Mouse (Mus musculus): ENCODE measurements around the gene Nav2.

Nav2 gene

DNA sequence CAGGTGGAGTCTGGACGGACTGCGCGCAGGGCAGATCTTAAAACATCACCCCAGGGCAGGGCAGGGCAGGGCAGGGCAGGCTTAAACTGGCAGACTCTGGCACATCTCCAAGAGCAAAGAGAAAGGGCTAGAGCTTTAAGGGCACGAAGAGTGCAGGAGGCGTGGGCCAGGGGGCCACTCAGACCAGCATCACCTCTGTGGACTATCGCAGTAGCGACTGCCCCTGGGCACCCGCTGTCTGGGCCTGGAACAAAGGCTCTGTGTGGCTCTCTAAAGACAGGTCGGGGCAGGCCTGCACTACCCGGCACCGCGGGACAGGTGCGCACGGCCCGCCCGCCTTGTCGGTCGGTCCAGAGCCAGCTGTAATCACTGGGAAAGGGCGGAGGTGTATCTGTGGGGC, 491.9 kb downstream of the Nav2 start:
- DNase-seq (ENCODE audit: low spot score): peak; percentile 44

- DNase-seq (ENCODE audit: low spot score): no peak
Measured at GRCm38 (mm10) chr7:49402526-49402925, 494.0 kb downstream of the Nav2 start.

- DNase-seq (ENCODE audit: low spot score): no peak
Measured at GRCm38 (mm10) chr7:49407688-49408087, 499.2 kb downstream of the Nav2 start.

DNA sequence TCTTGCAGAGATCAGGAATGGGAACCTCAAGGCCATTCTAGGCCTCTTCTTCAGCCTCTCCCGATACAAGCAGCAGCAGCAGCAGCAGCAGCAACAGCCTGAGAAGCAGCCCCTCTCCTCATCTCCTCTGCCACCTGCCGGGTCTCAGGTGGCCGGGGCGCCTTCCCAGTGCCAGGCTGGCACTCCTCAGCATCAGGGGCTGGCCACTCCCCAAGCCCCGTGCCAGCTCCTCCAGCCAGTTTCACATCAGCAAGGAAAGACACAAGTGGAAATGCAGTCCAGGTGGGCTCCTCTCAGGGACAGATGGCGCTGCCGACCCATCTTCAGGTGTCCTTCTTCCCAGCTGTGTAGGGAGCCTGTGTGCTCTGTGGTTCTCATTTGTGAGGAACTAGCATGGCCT, 500.1 kb downstream of the Nav2 start:
- DNase-seq (ENCODE audit: low spot score): no peak

GRCm38 (mm10) chr7:49409265-49409664, 500.7 kb downstream of the Nav2 start:
- DNase-seq (ENCODE audit: low spot score): no peak

GRCm38 (mm10) chr7:49410188-49410587, 501.7 kb downstream of the Nav2 start:
- DNase-seq (ENCODE audit: low spot score): no peak

DNA sequence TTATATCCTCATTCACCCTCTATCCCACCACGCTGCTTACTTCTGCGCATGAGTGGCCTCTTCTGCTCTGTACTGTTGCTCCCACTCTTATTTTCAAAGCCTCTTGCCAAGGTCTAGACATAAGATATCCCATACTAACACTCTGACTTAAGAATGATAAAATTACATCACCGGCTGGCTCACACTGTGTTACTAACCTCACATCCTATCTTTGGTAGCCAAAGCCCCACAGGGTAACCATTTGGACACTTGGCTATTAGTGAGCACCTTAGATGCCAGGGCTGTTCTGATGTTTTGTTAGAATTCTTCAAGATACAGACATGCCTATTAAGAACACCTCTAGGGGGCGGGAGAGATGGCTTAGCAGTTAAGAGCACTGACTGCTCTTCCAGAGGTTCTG, 502.4 kb downstream of the Nav2 start:
- DNase-seq (ENCODE audit: low spot score): no peak

- DNase-seq (ENCODE audit: low spot score): no peak
Measured at GRCm38 (mm10) chr7:49411803-49412202, 503.3 kb downstream of the Nav2 start.

DNA sequence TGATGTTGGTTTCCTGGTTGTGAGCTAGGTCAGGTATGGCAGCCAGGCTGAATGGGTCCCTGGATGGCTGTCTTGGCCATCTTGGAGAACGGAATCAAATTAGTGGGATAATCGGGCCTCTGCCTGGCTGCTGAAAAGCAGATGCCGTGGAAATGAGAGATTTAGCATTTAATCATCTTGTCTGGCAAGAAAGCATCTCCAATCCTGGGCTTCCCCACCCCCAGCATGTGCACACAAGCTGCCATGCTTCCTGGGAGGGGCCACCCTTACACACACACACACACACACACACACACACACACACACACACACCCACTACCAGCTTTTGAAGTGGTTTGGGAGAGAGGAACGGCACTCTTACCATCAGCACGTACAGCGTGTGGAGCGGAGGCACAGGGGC, 506.6 kb downstream of the Nav2 start:
- DNase-seq (ENCODE audit: low spot score): no peak

DNA sequence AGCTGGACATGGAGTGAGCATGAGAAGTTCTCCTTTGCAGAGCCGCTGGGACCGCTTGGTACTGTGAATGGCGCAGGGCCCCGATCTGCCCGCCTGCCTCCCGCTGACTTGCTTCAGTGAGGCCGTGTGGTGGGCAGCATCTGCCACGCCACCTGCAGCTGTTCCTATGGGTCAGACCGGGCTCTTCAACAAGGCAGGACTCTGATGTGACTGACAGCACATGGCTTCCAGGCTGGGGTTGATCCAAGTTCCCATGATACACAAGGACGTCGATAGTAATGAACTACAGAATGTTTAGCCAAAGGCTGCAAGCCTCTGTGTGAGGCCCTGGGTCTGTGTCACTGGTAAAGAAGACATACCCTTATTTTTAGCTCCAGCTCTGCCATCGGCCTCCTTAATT, 507.2 kb downstream of the Nav2 start:
- DNase-seq (ENCODE audit: low spot score): no peak

GRCm38 (mm10) chr7:49418841-49419240, 510.3 kb downstream of the Nav2 start:
- no peak for DNase-seq (ENCODE audit: low spot score)

- DNase-seq (ENCODE audit: low spot score): no peak
Measured at GRCm38 (mm10) chr7:49420139-49420802, 511.8 kb downstream of the Nav2 start.

- no peak for DNase-seq (ENCODE audit: low spot score)
Measured at GRCm38 (mm10) chr7:49421261-49421660, 512.7 kb downstream of the Nav2 start.

DNA sequence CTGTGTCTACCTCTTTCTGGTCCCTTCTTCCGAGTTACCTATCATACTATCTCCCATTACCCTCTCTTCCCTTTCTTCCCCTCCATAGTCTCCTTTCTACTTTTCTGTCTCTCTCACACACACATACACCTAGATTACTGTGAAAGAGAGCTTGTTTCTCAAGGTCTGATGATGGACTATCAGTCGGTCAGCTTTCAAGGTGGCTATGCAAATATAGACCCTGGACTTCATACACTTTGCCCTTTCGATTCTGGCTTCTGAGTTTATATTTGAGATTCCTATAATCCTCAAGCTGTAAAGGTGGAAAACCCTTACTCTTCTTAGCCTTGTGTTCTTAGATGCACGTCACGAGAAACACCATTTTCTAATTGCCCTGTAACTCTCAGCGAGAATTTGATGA, 515.4 kb downstream of the Nav2 start:
- DNase-seq (ENCODE audit: low spot score): no peak

DNA sequence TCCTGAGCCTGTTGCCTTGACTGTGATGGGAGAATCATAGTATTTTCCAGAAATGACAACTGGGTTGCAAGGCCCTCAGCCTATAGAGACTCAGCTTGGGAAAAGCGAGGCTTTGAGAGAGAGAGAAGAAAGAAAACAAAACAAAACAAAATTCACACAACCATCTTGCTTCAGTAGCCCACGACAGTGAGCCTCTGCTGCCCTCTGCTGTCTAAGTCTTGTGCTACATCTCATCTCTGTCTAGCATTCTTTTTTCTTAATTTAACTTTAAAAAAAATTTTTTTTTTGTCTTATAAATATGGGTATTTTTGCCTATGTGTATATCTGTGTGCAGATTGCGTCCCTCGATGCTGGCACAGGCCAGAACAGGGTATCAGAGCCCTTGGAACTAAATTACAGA, 517.5 kb downstream of the Nav2 start:
- DNase-seq (ENCODE audit: low spot score): peak; percentile 54

DNA sequence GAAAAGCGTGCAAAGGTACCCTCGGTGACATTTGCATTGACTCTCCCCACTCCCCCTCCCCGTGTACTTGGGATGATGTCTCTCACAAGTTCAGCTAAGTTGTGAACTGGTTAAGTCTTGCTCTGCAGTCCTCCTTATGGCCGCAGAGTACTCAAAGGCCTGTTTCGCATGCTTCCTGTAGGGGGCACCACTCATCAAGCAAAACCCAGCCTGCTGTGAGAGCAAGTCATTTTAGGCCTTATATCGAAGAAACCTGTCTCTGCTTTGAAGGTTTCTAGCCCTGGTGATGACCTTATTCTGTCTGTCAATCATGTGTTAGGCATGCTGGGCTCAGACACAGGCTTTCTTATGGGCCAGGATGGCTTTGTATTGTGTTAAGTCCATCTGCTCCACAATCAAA, 519.3 kb downstream of the Nav2 start:
- DNase-seq (ENCODE audit: low spot score): peak; percentile 20

DNA sequence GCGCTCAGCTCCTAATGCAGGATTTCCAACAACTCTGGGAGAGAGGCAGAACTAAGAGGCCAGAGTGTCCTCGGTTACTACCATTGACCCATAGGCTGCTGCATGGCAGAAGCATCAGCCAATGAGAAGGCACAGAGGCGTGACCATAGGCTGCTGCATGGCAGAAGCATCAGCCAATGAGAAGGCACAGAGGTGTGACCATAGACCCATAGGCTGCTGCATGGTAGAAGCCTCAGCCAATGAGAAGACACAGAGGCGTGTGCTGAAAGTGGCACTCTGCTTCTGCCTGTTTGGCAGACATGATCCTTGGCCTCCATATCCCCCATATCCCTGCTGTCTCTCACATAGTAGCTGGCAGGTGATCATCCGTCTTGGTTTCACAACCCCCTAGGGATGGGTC, 520.4 kb downstream of the Nav2 start:
- no peak for DNase-seq (ENCODE audit: low spot score)

- DNase-seq (ENCODE audit: low spot score): no peak
Measured at GRCm38 (mm10) chr7:49430808-49431207, 522.3 kb downstream of the Nav2 start.

GRCm38 (mm10) chr7:49433945-49434344, 525.4 kb downstream of the Nav2 start:
- DNase-seq (ENCODE audit: low spot score): no peak

DNA sequence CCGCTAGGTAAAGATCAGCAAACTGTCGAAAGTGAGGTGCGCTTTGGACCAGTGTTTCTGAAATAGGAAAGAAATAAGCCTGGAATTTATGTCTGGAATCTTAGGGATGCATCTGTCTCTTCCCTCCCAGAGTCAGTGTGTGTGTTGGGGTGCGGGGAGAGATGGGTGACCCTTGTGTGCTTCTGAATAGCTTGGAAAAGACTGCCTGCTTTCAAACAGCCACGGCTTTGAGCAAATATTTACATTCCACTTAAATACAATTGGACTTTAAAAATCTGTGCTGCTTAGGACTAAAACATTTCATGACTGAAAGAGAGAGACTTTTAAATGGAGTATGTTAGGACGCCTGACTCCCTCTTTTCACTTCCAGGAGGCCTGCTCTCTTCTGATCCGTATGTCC, 528.0 kb downstream of the Nav2 start:
- no peak for DNase-seq (ENCODE audit: low spot score)

DNA sequence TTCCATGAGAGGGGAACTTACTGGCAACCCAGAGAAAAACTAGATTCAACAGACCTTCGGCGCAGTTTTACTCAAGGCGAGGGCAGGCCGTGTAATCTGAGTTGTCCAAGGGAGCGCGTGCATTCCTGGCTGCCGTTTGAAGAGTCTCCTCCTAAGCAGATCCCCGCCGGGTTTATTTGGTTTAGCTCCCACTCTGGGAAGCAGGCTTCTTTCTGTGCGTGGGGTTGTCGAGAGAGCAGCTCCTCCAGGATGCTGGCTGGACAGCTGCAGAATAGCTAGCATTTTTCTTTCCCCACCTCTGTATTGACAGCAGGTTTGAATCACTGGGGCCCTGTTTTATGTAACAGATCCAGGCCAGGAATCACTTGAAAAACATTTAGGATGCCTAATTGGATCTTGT, 529.4 kb downstream of the Nav2 start:
- no peak for DNase-seq (ENCODE audit: low spot score)

- DNase-seq (ENCODE audit: low spot score): peak; percentile 34
Measured at GRCm38 (mm10) chr7:49439136-49439535, 530.6 kb downstream of the Nav2 start.

- DNase-seq (ENCODE audit: low spot score): no peak
Measured at GRCm38 (mm10) chr7:49440333-49440969, 531.9 kb downstream of the Nav2 start.

GRCm38 (mm10) chr7:49442174-49442573, 533.7 kb downstream of the Nav2 start:
- no peak for DNase-seq (ENCODE audit: low spot score)

Measured in urinary bladder, postnatal 25 days (tissue).